ENCODE assay signal across 12 mouse cellular contexts in genomic region chr9:42317337-42317736, GRCm38 (mm10). TPM values are rescaled to one million over a fixed set of nuclear protein-coding genes. Genes with fewer than 3 reads are reported as not detected.
DNase-seq lines count a peak whose midpoint lies in the region; ATAC-seq and TF ChIP-seq lines count a peak whose summit lies in the region.
"Had no signal": no experiment of that assay in that cellular context is flagged by ENCODE, and none has a peak within 500 bp of the region (broad histone marks: within the 10 kb centered on the region; RNA-seq: fewer than 3 reads in every experiment).

No protein-coding gene starts in this region.

- DNase-seq in forebrain, embryonic 10.5 days (ENCODE audit: extremely low spot score, low spot score), result no peak
- no peak for DNase-seq in kidney, postnatal 0 days (ENCODE audit: low spot score)
- DNase-seq in kidney, postnatal 10 days, result no peak
- peak; percentile 30 for DNase-seq in ovary, postnatal 36 days (ENCODE audit: low spot score)
- DNase-seq in ovary, postnatal 14 days (ENCODE audit: low spot score), result no peak
- DNase-seq in frontal cortex, postnatal 10 days (ENCODE audit: low spot score in 2 of 2), result no peak
- DNase-seq in embryo, embryonic 10 days (ENCODE audit: low spot score), result no peak
- DNase-seq: cerebellum, adult 9-10 months had no signal

- TF ChIP-seq CTCF in kidney, postnatal 0 days (IDR thresholded peaks at IDR 0.05; ENCODE audit: low read depth), result peak; percentile 13; the same call in 1 of the 2 replicates

- H3K36me3 ChIP-seq in forebrain, embryonic 10.5 days (replicated peaks), result no peaks in the 10 kb centered on the region
- H3K36me3 ChIP-seq in forebrain, embryonic 16.5 days (ENCODE audit: control insufficient read depth, insufficient read depth), result no peaks in the 10 kb centered on the region
- H3K36me3 ChIP-seq in kidney, postnatal 0 days (ENCODE audit: insufficient read depth, low read length), result no peaks in the 10 kb centered on the region
- H3K36me3 ChIP-seq: heart, embryonic 12.5 days; lung, embryonic 15.5 days had no signal

- no peak overlapping the region for H3K9ac ChIP-seq in forebrain, embryonic 16.5 days (replicated peaks; ENCODE audit: low read depth, low read length)
- no peak overlapping the region for H3K9ac ChIP-seq in kidney, postnatal 0 days (ENCODE audit: low read depth, low read length)
- H3K9ac ChIP-seq: heart, embryonic 12.5 days; lung, embryonic 15.5 days had no signal

- peak overlapping the region; percentile 35; the same call in 1 of the 2 replicates for H3K27ac ChIP-seq in forebrain, embryonic 10.5 days
- H3K27ac ChIP-seq in forebrain, embryonic 16.5 days (ENCODE audit: low read length), result no peak overlapping the region
- H3K27ac ChIP-seq in kidney, postnatal 0 days, result no peak overlapping the region
- H3K27ac ChIP-seq: lung, embryonic 15.5 days had no signal

- H3K27me3 ChIP-seq in forebrain, embryonic 10.5 days (ENCODE audit: poor library complexity, severe bottlenecking), result no peaks in the 10 kb centered on the region
- no peaks in the 10 kb centered on the region for H3K27me3 ChIP-seq in forebrain, embryonic 16.5 days (replicated peaks; ENCODE audit: control insufficient read depth, insufficient read depth, low read length)
- no peaks in the 10 kb centered on the region for H3K27me3 ChIP-seq in kidney, postnatal 0 days (ENCODE audit: insufficient read depth, low read length)
- H3K27me3 ChIP-seq: lung, embryonic 15.5 days had no signal

- no peak overlapping the region for H3K4me2 ChIP-seq in forebrain, embryonic 16.5 days (ENCODE audit: low read length)
- H3K4me2 ChIP-seq in kidney, postnatal 0 days (ENCODE audit: low read length), result no peak overlapping the region
- H3K4me2 ChIP-seq: heart, embryonic 12.5 days; lung, embryonic 15.5 days; midbrain, embryonic 11.5 days had no signal

- WGBS in forebrain, embryonic 10.5 days, result 65% methylated on average over 3 of the region's 3 CpGs
- 62% methylated on average over 3 of the region's 3 CpGs for WGBS in forebrain, embryonic 16.5 days
- 76% methylated on average over 3 of the region's 3 CpGs for WGBS in kidney, postnatal 0 days

- peaks cover 4% of the 10 kb centered on the region for H3K9me3 ChIP-seq in forebrain, embryonic 10.5 days
- H3K9me3 ChIP-seq in forebrain, embryonic 16.5 days (ENCODE audit: control insufficient read depth, low read length), result peaks cover 2% of the 10 kb centered on the region; the same call in 1 of the 2 replicates
- no peaks in the 10 kb centered on the region for H3K9me3 ChIP-seq in kidney, postnatal 0 days (replicated peaks; ENCODE audit: low read length)
- H3K9me3 ChIP-seq: heart, embryonic 12.5 days; lung, embryonic 15.5 days had no signal

- no peak overlapping the region for H3K4me3 ChIP-seq in forebrain, embryonic 10.5 days
- no peak overlapping the region for H3K4me3 ChIP-seq in forebrain, embryonic 16.5 days (replicated peaks; ENCODE audit: low read length)
- H3K4me3 ChIP-seq in kidney, postnatal 0 days (replicated peaks; ENCODE audit: low read depth, low read length), result no peak overlapping the region
- H3K4me3 ChIP-seq: heart, embryonic 12.5 days; lung, embryonic 15.5 days had no signal

- H3K4me1 ChIP-seq in forebrain, embryonic 10.5 days, result no peaks in the 10 kb centered on the region
- H3K4me1 ChIP-seq in forebrain, embryonic 16.5 days (replicated peaks; ENCODE audit: control insufficient read depth, insufficient read depth, low read length), result no peaks in the 10 kb centered on the region
- H3K4me1 ChIP-seq in kidney, postnatal 0 days (replicated peaks; ENCODE audit: insufficient read depth, low read length), result no peaks in the 10 kb centered on the region
- H3K4me1 ChIP-seq: heart, embryonic 12.5 days; lung, embryonic 15.5 days had no signal

- no peak for ATAC-seq in forebrain, embryonic 16.5 days
- no peak for ATAC-seq in kidney, postnatal 0 days (replicated peaks; ENCODE audit: low FRiP score, low read depth)

RNA-seq across cellular contexts. Expression of gene Sc5d, which starts 53.3 kb away (rescaled TPM):
- 68.8 and 70.8 TPM in 2 replicates for polyA plus RNA-seq in forebrain, embryonic 10.5 days (2016; fragmentation: Nextera tagmentation; extraction: Ambion mirVana)
- polyA plus RNA-seq in forebrain, embryonic 16.5 days (2015; fragmentation: Nextera tagmentation; extraction: Ambion mirVana), result 76.8 and 79.8 TPM in 2 replicates
- polyA plus RNA-seq in kidney, postnatal 0 days (2015; fragmentation: Nextera tagmentation; extraction: Ambion mirVana), result 36.0 and 40.8 TPM in 2 replicates
